8 mouse cellular contexts compared by ENCODE assay signal in the genomic region with DNA sequence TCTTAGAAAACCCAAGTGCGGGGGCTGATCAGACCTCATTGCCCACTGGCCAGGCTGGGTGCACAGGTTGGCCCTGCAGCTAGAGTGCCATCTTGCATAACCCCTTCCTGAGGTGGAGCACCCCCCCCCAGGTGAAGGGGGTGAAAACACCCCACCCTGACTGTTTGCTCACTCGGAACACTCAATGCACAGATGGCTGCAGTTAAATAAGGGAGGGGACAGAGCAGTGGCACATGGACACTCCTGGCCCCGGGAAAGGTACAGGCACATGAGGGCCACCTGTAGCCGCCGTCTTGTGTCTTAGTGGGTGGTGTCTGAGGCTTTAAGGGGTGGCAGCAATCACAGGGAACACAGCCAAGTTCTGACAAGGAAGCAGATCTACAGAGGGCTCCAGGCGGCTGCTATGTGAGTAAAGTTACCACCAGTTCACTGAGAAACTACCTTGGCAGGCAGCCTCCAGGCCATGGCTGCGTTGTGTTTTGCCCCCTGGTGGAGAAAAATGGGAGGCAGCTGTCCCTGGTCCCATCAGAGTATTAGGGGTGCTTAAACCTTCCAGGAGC. TPM values are rescaled to one million over a fixed set of nuclear protein-coding genes. Genes with fewer than 3 reads are reported as not detected.
DNase-seq lines count a peak whose midpoint lies in the region; ATAC-seq lines count a peak whose summit lies in the region.

No protein-coding gene starts in this region.

- peak; percentile 44 for DNase-seq in urinary bladder, adult 2 months (ENCODE audit: low spot score)
- no peak for DNase-seq in urinary bladder, postnatal 10 days (ENCODE audit: low spot score)
- DNase-seq in cerebellum, adult 9-10 months: peak; percentile 49
- DNase-seq in frontal cortex, adult 2 months (ENCODE audit: extremely low spot score in 1 of 2, low spot score in 1 of 2): peak; percentile 32 to 72
- DNase-seq in liver: peak; percentile 60
- DNase-seq in thymus, postnatal 4 days: peak; percentile 82

- no peak overlapping the region for H3K4me3 ChIP-seq in intestine, embryonic 15.5 days (replicated peaks)

- H3K4me2 ChIP-seq in intestine, embryonic 15.5 days (replicated peaks): no peak overlapping the region

- 40% methylated on average over 7 of the region's 7 CpGs for WGBS in intestine, embryonic 15.5 days

- no peak overlapping the region for H3K9ac ChIP-seq in intestine, embryonic 15.5 days

- H3K27ac ChIP-seq in intestine, embryonic 15.5 days: peak overlapping the region; percentile 62; the same call in 1 of the 2 replicates

- peaks cover 1% of the 10 kb centered on the region for H3K36me3 ChIP-seq in intestine, embryonic 15.5 days

- peak; percentile 75 for ATAC-seq in intestine, embryonic 15.5 days
- ATAC-seq in neutrophil, adult 5-6 weeks (ENCODE audit: extremely low read depth, insufficient number of reproducible peaks, low FRiP score, poor library complexity, severe bottlenecking): peak; percentile 67

- no peaks in the 10 kb centered on the region for H3K9me3 ChIP-seq in intestine, embryonic 15.5 days

- H3K4me1 ChIP-seq in intestine, embryonic 15.5 days (replicated peaks): peaks cover 43% of the 10 kb centered on the region

- H3K27me3 ChIP-seq in intestine, embryonic 15.5 days (replicated peaks): no peaks in the 10 kb centered on the region

RNA-seq across cellular contexts. Expression of a gene that starts 14.9 kb away (rescaled TPM):
- 11.7 and 24.4 TPM in 2 replicates for polyA plus RNA-seq in urinary bladder, adult 2 months (2012; rRNA removed)
- 137 and 141 TPM in 2 replicates for polyA plus RNA-seq in frontal cortex, adult 2 months (2012; rRNA removed)
- 34.5 and 34.7 TPM in 2 replicates for polyA plus RNA-seq in intestine, embryonic 15.5 days (2015; fragmentation: Nextera tagmentation; extraction: Ambion mirVana)
- total RNA-seq in neutrophil, adult 5-6 weeks (2017): 54.6 and 59.8 TPM in 2 replicates

RNA-seq across cellular contexts. Expression of a gene that starts 38.5 kb away (rescaled TPM):
- 21.0 and 24.3 TPM in 2 replicates for polyA plus RNA-seq in urinary bladder, adult 2 months (2012; rRNA removed)
- 47.7 and 60.0 TPM in 2 replicates for polyA plus RNA-seq in frontal cortex, adult 2 months (2012; rRNA removed)
- polyA plus RNA-seq in intestine, embryonic 15.5 days (2015; fragmentation: Nextera tagmentation; extraction: Ambion mirVana): 18.8 and 19.4 TPM in 2 replicates
- total RNA-seq in neutrophil, adult 5-6 weeks (2017): 21.2 and 23.9 TPM in 2 replicates

RNA-seq across cellular contexts. Expression of a gene that starts 41.1 kb away (rescaled TPM):
- 14.5 and 14.8 TPM in 2 replicates for polyA plus RNA-seq in urinary bladder, adult 2 months (2012; rRNA removed)
- 23.2 and 23.5 TPM in 2 replicates for polyA plus RNA-seq in frontal cortex, adult 2 months (2012; rRNA removed)
- polyA plus RNA-seq in intestine, embryonic 15.5 days (2015; fragmentation: Nextera tagmentation; extraction: Ambion mirVana): 18.9 and 20.3 TPM in 2 replicates
- total RNA-seq in neutrophil, adult 5-6 weeks (2017): 23.3 and 23.6 TPM in 2 replicates

RNA-seq across cellular contexts. Expression of a gene that starts 56.6 kb away (rescaled TPM):
- 20.6 and 23.6 TPM in 2 replicates for polyA plus RNA-seq in urinary bladder, adult 2 months (2012; rRNA removed)
- polyA plus RNA-seq in frontal cortex, adult 2 months (2012; rRNA removed): 28.7 and 36.2 TPM in 2 replicates
- 14.8 and 16.0 TPM in 2 replicates for polyA plus RNA-seq in intestine, embryonic 15.5 days (2015; fragmentation: Nextera tagmentation; extraction: Ambion mirVana)
- total RNA-seq in neutrophil, adult 5-6 weeks (2017): 229 and 273 TPM in 2 replicates
